Mouse (Mus musculus) skeletal muscle tissue, adult 2 months (tissue): ENCODE results near the gene Relb.
A peak's percentile ranks its signal among the peaks of the same experiment; 100 is the strongest.
"Not testable (repeated sequence)": the region's sequence is repeated elsewhere in the genome, so short reads cannot be mapped to it uniquely, and the experiment has no call there.

Source experiments
- DNase-seq: peaks from one replicate; pipeline ENCODE4 v3.0.0-alpha.2; 2012; ENCODE audit warnings: low read depth, low spot score

Relb gene

DNA sequence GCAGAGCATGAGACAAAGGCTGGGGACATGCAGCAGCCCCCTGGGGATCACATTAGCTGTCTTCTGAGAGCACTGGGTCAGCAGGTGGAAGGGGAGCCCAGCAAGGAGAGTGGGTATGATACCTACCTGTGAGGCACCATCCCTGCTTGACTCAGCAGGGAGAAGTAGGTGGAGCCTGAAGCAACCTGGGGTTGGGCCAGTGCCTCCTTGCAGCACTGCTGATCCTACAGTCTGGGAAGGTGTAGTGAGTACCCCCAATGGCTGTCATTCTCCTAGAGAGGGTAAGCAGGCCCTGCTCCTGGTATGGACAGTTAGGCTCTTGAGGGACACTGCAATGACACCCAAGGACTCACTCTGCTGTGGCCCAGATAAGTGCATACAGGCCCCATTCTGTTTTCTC is 3.0 kb upstream of the Relb start:
- DNase-seq: no peak

GRCm38 (mm10) chr7:19628536-19629360 is 490 bp downstream of the Relb start:
- DNase-seq: peak; percentile 98

- DNase-seq: no peak
Measured at GRCm38 (mm10) chr7:19628192-19628535, 1.1 kb downstream of the Relb start.

DNA sequence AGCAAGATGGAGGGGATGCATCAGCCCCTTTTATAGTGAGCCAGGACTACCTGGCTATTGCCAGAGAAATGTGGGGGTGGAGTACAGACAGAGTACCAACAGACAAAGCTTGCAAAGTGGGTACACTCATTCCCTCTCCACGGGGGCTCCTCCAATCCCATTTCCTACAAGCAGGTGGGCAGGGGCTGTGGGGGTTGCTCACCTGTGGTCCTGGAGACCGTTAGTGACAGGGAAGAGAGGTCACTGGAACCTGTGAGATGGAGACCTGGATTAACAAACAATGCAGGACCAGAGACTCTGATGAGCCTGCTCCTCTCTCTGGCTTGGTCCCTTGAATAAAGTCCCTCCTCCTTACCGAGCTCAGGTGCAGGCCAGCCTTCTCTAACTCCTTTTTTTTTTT is 1.5 kb downstream of the Relb start:
- no peak for DNase-seq

DNA sequence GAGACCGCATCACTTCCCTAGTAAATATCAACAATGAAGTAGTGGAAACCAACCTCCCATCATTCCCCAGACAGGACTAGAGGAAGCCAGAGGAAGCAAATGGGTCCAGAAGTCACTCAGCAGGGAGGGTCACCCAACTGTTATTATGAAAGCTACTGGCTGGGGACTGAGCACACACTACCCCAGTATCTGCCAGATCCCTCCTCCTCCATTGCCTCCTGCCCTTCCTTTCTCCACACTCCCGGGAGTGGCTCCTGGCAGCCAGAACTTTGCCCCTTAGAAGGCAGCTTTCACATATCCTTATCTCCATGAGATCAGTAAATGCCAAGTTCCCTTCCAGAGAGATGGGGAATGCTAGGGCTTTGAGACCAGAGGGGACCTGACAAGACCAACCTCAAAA is 5.8 kb downstream of the Relb start:
- DNase-seq: no peak

DNA sequence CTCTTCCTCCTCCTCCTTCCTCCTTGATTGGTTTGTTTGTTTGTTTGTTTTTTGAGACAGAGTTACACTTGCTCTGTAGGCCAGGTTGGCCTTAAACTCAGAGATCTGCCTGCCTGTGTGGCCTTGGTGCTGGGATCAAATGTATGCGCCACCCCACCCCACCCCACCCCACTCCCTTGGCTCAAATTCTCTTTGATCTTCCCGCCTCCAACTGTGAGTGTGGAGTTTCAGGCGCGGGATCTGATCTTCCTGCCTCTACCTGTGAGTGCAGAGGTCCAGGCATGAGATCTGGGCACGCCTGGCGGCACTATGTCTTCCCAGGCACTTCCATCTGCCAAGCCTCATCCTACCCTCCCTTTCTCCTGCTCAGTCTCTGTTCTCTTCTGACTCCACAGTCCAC is 7.0 kb downstream of the Relb start:
- DNase-seq: no peak

- no peak for DNase-seq
Measured at GRCm38 (mm10) chr7:19620811-19621210, 8.4 kb downstream of the Relb start.

- DNase-seq: peak; percentile 47
Measured at GRCm38 (mm10) chr7:19619004-19619801, 10.0 kb downstream of the Relb start.

GRCm38 (mm10) chr7:19615036-19615577 is 14.1 kb downstream of the Relb start:
- DNase-seq: no peak

DNA sequence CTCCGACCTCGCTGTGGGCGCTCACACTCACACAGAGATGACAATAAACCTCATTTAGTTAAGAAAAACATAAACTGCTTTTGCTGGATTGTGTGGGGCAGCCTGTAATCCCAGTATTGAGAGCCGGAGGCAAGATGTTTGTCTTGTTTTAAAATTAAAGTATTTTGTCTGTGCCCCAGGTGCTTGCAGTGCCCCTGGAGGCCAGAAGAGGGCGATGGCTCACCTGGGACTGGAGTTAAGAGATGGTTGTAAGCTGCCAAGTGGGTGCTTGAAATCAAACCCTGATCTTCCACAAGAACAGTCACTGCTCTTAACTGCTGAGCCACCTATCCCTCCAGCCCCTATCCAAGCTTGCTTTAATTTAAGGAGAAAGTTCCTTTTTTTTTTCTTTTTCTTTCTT is 18.3 kb downstream of the Relb start:
- DNase-seq: no peak

- no peak for DNase-seq
Measured at GRCm38 (mm10) chr7:19609641-19610332, 19.5 kb downstream of the Relb start.

GRCm38 (mm10) chr7:19607291-19607690 is 21.9 kb downstream of the Relb start:
- DNase-seq: no peak

DNA sequence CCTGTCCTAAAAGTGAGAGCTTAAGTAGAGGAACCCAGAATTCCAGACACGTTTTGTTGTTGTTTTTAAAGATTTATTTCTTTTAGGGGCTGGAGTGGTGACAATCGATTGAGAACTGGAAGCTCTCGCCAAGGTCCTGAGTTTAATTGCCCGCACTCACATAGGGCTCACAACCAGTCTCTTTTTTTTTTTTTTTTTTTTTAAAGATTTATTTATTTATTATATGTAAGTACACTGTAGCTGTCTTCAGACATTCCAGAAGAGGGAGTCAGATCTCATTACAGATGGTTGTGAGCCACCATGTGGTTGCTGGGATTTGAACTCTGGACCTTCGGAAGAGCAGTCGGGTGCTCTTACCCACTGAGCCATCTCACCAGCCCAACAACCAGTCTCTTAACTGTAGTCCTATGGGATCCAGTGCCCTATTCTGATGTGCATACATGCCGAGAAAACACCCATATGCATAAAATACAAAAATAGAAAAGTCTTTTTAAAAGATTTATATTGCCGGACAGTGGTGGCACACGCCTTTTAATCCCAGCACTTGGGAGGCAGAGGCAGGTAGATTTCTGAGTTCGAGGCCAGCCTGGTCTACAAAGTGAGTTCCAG is 24.5 kb downstream of the Relb start:
- DNase-seq: not testable (repeated sequence)

DNA sequence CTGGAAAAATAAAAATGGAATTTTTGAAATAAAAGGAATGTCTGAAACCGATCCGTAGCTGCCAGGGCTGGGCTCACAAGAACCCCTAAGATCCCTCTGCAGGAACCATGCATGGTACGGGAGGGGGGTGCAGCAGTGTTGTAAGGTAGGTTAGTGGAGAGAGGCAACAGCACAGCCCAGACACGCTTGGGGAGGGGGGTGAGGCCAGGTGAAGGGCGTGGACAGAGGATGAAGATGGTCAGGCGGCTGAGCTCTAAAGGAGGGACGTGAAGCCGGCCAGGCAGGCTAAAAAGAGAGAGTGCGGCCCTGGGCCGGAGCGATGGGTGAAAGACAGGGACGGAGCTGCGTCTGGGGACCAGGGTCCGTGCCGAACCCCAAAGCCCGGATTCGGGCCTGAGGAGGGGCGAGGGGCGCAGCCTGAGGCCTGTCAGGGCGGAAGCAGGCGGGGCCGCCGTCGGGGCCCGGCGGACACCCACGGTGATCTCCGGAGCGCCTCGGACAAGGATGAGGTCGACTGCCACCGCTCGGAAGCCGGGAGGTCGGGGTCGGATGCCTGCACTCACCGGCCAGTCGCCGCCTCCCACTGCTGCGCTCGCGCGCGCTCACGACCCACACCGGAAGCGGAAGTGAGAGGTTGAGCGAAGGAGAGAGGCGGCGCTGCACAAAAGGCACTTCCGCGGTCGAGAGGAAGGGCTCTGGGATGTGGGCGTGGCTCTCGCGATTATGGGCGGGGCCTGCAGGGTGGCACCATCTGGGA is 25.2 kb downstream of the Relb start, which contains the start of gene Clasrp:
Gene Clasrp (minus strand): TSS at position 638 of the 757 bp plus-strand sequence.
- DNase-seq: peak; percentile 92

DNA sequence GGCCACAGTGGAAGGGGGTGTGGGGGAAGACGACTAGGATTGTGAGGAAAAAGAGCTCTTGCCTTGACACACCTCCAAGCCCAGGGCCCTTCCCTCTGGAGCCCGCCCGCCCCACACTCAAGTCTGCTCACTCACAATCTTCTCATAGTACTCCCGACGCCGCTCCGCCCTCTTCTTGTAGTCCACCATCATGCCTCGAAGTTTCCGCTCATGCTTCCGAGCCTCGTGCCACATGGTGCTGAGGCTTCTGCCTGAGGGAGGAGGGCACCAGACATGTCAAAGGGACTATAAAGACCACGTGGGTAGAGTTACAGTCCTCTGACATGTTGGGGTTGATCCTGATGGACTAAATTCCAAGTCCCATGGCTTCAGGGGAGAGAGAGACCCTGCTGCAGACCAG is 26.2 kb downstream of the Relb start:
- no peak for DNase-seq

DNA sequence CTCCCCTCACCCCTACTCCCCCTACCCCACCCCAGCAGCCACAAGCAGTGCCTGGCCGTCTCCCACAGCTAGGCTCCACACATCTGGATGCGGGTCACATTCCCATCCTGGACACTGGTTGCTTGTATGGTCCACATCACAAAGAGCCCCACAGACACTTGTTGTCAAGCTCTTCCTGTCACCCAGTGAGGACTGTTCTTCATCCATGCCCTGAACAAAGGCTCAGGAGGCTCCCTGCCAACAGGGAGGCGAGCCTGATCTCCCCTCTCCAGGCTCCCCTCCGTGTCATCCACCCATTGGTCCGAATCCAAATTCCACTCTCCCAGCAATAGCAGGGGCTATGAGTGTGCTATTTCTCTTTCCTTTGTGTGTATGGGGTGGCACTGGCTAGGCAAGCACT is 28.7 kb downstream of the Relb start:
- DNase-seq: no peak

- no peak for DNase-seq
Measured at GRCm38 (mm10) chr7:19593061-19593730, 36.0 kb downstream of the Relb start.

DNA sequence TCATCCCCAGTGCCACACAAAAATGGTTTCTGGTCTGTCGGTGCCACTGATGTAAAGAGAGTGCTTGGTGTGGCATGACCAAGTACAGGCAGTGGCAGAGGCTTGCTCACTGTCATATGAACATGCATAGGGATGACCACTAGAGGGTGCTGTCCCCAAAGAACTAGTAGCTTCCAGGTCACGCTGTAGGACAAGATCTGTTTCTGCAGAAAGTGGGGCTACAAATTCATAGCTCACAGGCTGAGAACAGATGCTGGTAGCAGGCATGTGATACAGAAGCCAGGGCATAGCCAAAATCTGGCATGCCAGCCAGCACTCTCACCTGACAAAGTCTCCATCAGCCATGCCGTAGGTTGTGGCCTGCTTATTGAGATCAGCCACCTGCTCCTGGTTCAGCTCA is 39.3 kb downstream of the Relb start:
- DNase-seq: peak; percentile 73

- no peak for DNase-seq
Measured at GRCm38 (mm10) chr7:19589207-19589606, 40.0 kb downstream of the Relb start.

DNA sequence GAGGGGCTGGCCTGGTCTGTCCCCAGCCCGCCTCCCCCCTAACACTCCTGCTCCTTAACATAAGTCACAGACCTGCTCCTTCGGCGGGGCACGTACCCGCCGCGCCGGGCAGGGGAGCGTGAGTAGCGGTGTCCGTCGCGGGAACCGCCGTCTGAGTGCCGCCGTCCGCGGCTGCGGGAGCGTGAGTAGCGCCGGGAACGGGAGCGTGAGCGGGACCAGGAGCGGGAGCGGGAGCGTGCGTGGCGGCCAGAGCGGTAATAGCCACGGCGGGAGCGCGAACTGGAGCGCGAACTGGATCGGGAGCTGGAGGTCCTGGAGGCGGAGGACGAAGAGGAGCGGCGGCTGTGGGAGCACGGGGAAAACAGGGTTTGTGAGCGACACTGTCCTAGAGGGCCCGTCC is 43.0 kb downstream of the Relb start:
- DNase-seq: no peak
